Mouse (Mus musculus) neural tube, embryonic 13.5 days (tissue): ENCODE results near the gene Ccdc27. TPM values are rescaled to one million over a fixed set of nuclear protein-coding genes. Genes with fewer than 3 reads are reported as not detected.
A peak's percentile ranks its signal among the peaks of the same experiment; 100 is the strongest.

Source experiments
- ATAC-seq: fragments of 200-750 bp; cut with Nextera tagmentation; 2 replicates; pipeline ENCODE4 v1.8.0; 2017; ENCODE audit warnings: low read depth, mild to moderate bottlenecking, moderate TSS enrichment, moderate library complexity
- H3K27ac ChIP-seq: fragments of 300-500 bp; sonication (generic); replicated peaks from 2 replicates; pipeline ENCODE4 v1.5.1; 2015; ENCODE audit warnings: moderate library complexity, mild to moderate bottlenecking, inconsistent platforms
- H3K27me3 ChIP-seq: fragments of 300-500 bp; sonication (generic); 2 replicates; pipeline ENCODE4 v1.6.1; 2015; ENCODE audit warnings: mild to moderate bottlenecking, inconsistent platforms
- H3K36me3 ChIP-seq: fragments of 300-500 bp; sonication (generic); 2 replicates; pipeline ENCODE4 v1.6.1; 2015; ENCODE audit warnings: mild to moderate bottlenecking, inconsistent platforms
- H3K4me1 ChIP-seq: fragments of 300-500 bp; sonication (generic); replicated peaks from 2 replicates; pipeline ENCODE4 v1.6.1; 2015; ENCODE audit warnings: inconsistent platforms
- H3K4me2 ChIP-seq: fragments of 300-500 bp; sonication (generic); 2 replicates; pipeline ENCODE4 v1.6.1; 2015; ENCODE audit warnings: inconsistent platforms, mild to moderate bottlenecking, moderate library complexity
- H3K4me3 ChIP-seq: fragments of 300-500 bp; sonication (generic); 2 replicates; pipeline ENCODE4 v1.5.1; 2015; ENCODE audit warnings: mild to moderate bottlenecking, inconsistent platforms
- H3K9ac ChIP-seq: fragments of 300-500 bp; sonication (generic); 2 replicates; pipeline ENCODE4 v1.6.1; 2015; ENCODE audit warnings: moderate library complexity, mild to moderate bottlenecking, inconsistent platforms
- H3K9me3 ChIP-seq: fragments of 300-500 bp; sonication (generic); 2 replicates; pipeline ENCODE4 v1.6.1; 2016; ENCODE audit warnings: inconsistent platforms
- WGBS: fragments of 180-500 bp; shearing (Covaris S2); methylation state at CpG from one replicate; pipeline ENCODE4 v1.1.7; 2015; 5-methylcytosine and 5-hydroxymethylcytosine counted together
- polyA plus RNA-seq: library from polyadenylated mRNA; unstranded; fragments of >200 nt; fragmentation: Nextera tagmentation; extraction: Ambion mirVana; gene quantifications from 2 replicates; pipeline ENCODE4 v1.2.1, GENCODE M21; 2015

Gene Ccdc27
- polyA plus RNA-seq, 1 experiment from 2014 or later = not detected

DNA sequence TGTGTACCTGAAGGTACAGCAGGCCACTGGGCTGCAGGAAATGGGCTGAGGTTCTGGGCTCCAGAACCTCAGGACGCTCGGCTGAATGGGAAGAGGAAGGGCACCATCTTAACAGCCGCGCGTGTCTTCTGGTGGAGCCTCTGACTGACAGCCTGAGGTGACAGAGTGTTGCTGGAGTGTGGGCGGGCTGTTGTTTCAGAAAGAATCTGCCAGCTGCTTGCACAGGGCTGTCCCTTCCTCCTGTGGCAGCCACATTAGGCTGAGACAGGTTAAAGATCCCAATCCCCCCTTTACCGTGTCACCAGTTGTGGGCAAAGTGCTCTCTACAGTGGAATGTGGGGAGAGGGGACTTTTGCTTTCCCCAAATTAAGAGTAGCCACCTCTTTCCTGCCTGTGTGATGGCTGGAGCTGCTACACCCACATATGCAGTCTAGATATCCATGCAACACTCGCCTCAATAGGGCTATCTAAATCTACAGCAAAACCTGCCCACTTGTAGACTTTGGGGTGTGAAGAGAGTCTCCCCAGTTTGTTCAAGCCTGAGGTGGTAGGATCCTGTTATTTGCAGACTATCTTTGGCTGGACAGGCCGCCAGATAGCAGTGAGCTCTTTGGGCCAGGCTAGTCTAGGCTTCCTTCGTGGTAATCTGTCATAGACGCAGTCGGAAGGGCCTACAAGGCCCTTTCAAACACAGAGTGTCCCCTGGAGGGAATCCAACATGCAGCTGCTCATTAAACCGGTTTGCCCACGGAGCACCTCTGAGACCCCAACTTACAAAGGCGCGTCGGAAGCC, 17.6 kb downstream of the Ccdc27 start:
- peaks cover 41% of the 10 kb centered on the region for H3K27me3 ChIP-seq
- peaks cover 24% of the 10 kb centered on the region for H3K36me3 ChIP-seq
- no peak for ATAC-seq
- peaks cover 28% of the 10 kb centered on the region for H3K4me1 ChIP-seq
- 43% methylated on average over 17 of the region's 17 CpGs for WGBS
- no peak overlapping the region for H3K27ac ChIP-seq
- peak overlapping the region; percentile 33; the same call in 1 of the 2 replicates for H3K4me3 ChIP-seq
- H3K4me2 ChIP-seq = peak overlapping the region; percentile 59
- 0 out of 2 replicates have a peak overlapping the region, but pooled peaks have one; percentile 31 for H3K9ac ChIP-seq
- H3K9me3 ChIP-seq = no peaks in the 10 kb centered on the region

DNA sequence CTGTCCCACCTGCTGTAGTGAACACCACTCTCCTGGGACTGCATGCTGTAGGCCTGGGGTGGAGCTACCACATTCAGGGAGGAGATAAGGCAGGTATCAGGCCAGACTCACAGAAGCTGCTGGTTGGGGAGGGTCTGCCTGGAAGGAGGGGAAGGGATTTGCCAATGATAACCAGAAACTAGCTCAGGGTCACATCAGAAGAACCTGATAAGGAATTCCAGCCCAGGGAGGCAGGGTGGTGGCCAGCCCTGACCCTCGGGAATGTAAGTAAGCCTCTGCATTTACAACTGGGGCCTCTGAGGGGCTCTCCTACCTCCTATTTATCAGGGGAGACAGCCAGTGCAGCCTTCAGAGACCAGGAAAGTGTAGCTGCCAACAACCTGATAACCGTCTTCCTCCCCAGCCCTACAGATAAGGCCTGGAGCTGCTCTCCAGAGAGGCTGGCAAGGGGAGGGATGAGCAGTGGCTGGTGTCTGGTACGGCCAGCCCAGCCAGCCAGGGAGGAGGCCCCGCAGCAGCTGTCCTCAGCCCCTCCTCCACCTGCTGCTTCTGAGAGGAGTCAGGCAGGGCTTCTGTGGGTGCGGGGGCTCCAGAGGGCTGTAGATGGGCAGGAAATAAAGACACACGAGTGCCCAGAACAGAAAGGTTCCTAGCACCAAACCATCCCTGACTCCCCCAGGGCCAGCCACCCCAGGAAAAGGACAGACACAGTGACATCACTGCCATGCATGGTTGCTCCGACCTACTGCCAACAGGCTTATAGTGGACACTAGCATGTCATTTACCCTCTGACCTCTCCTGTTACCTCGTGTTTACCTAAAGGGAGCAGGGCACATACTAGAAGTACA, 18.5 kb downstream of the Ccdc27 start:
- Histone ChIP-seq H3K4me1 (peaks cover 28% of the 10 kb centered on the region), H3K4me3 (no peak overlapping the region), H3K36me3 (peaks cover 34% of the 10 kb centered on the region), H3K27me3 (peaks cover 41% of the 10 kb centered on the region), H3K4me2 (no peak overlapping the region), H3K9ac (0 out of 2 replicates have a peak overlapping the region, but pooled peaks have one; percentile 12), H3K27ac (no peak overlapping the region), H3K9me3 (no peaks in the 10 kb centered on the region)
- ATAC-seq = no peak
- WGBS = 28% methylated on average over 8 of the region's 8 CpGs

DNA sequence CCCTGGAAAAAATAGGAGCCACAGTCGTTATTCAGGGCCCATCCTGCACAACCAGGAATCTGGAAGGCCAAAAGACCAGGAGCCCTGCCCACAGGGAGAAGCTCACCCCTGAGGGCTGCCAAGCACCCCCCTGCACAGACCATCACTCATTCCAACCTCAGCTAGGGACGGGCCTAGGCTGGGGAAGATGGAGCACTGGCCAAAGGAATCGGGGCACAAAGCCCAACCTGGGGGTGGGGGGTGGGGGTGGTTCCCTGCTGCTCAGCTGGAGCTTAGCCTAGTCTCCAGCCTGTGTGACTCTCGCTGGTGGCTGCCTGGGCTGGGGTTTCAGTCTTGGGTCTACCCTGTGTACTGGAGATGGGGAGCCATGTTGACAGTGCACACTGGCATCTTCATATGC, 19.6 kb downstream of the Ccdc27 start:
- Histone ChIP-seq H3K9ac (no peak overlapping the region), H3K4me3 (no peak overlapping the region), H3K4me2 (no peak overlapping the region), H3K36me3 (peaks cover 45% of the 10 kb centered on the region), H3K4me1 (peaks cover 28% of the 10 kb centered on the region), H3K9me3 (no peaks in the 10 kb centered on the region), H3K27me3 (peaks cover 38% of the 10 kb centered on the region), H3K27ac (no peak overlapping the region)
- 35% methylated on average over 4 of the region's 4 CpGs for WGBS
- no peak for ATAC-seq

DNA sequence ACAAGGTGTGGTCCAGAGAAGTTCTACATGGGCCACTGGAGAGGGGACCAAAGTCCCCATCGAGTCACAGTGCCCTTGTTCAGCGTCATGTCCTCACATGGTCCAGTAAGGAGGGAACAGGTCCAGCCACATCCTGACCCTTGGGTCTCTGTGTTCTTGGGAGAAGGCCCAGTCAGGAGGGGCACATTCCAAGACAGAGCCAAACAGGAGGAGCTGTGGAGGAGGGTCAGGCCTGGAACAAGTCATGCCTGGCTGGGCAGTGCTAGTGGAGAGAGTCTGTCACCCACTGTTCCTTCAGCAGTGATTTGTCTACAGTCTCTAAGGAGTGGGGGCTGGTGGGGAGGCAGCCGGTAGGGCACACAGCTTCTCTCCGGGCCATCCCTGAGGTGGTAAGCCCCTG, 20.1 kb downstream of the Ccdc27 start:
- H3K9me3 ChIP-seq = no peaks in the 10 kb centered on the region
- H3K36me3 ChIP-seq = peaks cover 49% of the 10 kb centered on the region
- H3K4me3 ChIP-seq = no peak overlapping the region
- H3K27me3 ChIP-seq = peaks cover 34% of the 10 kb centered on the region
- 75% methylated on average over 4 of the region's 4 CpGs for WGBS
- ATAC-seq = no peak
- no peak overlapping the region for H3K9ac ChIP-seq
- peaks cover 28% of the 10 kb centered on the region for H3K4me1 ChIP-seq
- no peak overlapping the region for H3K4me2 ChIP-seq
- no peak overlapping the region for H3K27ac ChIP-seq

DNA sequence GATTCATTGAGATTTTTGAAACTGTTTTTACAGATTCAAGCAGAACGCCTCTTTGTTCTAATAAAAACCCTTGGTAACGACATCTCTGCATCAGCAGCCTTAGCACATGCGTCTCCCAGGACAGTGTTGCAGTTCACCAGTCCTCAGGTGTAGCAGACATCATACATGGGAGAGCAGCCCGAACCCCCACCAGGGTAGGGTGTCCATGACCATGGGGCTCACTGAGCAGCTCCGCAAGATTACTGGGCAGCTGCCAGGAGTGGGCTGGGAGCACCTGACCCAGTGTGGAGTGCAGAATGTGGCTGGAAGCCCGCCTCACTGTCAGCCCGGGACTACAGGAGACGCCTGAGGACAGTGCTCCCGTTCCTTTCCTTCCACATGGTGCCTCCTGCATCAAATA, 21.0 kb downstream of the Ccdc27 start:
- H3K4me2 ChIP-seq = no peak overlapping the region
- no peaks in the 10 kb centered on the region for H3K9me3 ChIP-seq
- peaks cover 25% of the 10 kb centered on the region for H3K4me1 ChIP-seq
- H3K9ac ChIP-seq = no peak overlapping the region
- WGBS = 94% methylated on average over 9 of the region's 9 CpGs
- H3K27ac ChIP-seq = no peak overlapping the region
- ATAC-seq = no peak
- H3K4me3 ChIP-seq = no peak overlapping the region
- peaks cover 58% of the 10 kb centered on the region for H3K36me3 ChIP-seq
- peaks cover 24% of the 10 kb centered on the region for H3K27me3 ChIP-seq

DNA sequence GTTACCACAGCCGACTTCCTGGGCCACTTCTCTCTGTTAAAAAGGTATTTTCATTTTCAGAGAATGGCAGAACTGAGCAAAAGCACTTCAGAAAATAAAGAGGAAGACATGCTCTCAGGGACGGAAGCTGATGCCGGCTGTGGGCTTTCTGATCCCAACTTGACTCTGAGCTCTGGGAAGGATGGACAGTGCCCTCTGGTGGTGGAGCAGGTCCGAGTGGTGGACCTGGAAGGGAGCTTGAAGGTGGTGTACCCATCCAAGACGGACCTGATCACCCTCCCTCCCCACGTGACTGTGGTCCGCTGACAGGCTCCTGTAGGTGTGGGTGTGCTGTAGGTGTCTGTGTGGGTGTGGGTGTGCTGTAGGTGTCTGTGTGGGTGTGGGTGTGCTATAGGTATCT, 22.9 kb downstream of the Ccdc27 start:
- H3K9ac ChIP-seq = no peak overlapping the region
- no peak for ATAC-seq
- H3K27ac ChIP-seq = no peak overlapping the region
- WGBS = 80% methylated on average over 7 of the region's 7 CpGs
- H3K27me3 ChIP-seq = peaks cover 6% of the 10 kb centered on the region
- no peak overlapping the region for H3K4me2 ChIP-seq
- peaks cover 14% of the 10 kb centered on the region; the same call in 1 of the 2 replicates for H3K4me1 ChIP-seq
- peaks cover 77% of the 10 kb centered on the region for H3K36me3 ChIP-seq
- no peaks in the 10 kb centered on the region for H3K9me3 ChIP-seq
- H3K4me3 ChIP-seq = no peak overlapping the region

DNA sequence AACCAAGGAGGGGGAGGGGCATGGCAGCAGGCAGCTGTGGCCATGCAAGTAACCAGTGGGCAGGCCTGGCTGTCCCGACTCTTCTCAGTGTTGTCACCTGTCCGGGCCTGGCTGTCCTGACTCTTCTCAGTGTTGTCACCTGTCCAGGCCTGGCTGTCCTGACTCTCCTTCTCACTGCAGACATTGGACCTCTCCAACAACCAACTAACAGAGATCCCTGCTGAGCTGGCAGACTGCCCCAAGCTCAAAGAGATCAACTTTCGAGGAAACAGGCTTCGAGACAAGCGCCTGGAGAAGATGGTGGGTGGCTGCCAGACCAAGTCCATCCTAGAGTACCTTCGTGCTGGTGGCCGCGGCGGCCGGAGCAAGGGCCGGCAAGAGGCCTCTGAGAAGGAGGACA, 27.0 kb downstream of the Ccdc27 start:
- Histone ChIP-seq H3K27ac (no peak overlapping the region), H3K27me3 (no peaks in the 10 kb centered on the region), H3K36me3 (peaks cover 63% of the 10 kb centered on the region), H3K9me3 (no peaks in the 10 kb centered on the region), H3K4me3 (no peak overlapping the region), H3K4me2 (no peak overlapping the region), H3K9ac (no peak overlapping the region), H3K4me1 (peaks cover 35% of the 10 kb centered on the region)
- WGBS = 86% methylated on average over 11 of the region's 11 CpGs
- ATAC-seq = no peak

DNA sequence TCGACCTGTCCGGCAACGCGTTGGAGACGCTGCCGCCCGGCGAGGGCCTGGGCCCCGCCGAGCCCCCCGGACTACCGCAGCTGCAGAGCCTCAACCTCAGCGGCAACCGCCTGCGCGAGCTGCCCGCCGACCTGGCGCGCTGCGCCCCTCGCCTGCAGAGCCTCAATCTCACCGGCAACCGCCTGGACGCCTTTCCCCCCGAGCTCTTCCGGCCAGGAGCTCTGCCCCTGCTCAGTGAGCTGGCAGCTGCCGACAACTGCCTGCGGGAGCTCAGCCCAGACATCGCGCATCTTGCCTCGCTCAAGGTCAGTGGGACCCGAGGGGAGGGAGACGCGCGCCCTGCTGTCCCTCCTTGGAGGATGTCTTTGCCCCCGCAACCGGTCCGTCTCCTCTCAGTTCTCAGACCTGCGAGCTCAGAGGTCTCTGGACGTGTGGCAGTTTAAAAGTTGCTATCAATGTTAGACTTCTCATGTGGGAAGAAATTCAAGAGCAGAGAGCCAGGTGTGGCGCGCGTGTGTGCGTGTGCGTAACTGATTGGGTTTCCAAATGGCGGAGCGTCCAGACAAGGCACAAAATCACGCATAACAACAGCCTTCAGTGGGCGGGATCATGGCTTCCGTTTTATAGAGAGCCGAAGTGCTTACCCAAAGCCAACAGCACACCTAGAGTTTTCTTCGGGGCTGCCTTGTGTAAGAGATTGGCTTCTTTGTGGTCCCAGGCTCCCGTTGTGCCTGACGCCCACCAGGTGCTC, 30.2 kb downstream of the Ccdc27 start:
- Histone ChIP-seq H3K27me3 (no peaks in the 10 kb centered on the region), H3K4me1 (peaks cover 35% of the 10 kb centered on the region), H3K36me3 (peaks cover 36% of the 10 kb centered on the region), H3K4me2 (peak overlapping the region; percentile 100), H3K9ac (peak overlapping the region; percentile 97), H3K27ac (peak overlapping the region; percentile 77), H3K4me3 (peak overlapping the region; percentile 100), H3K9me3 (no peaks in the 10 kb centered on the region)
- WGBS = 3% methylated on average over 55 of the region's 55 CpGs
- peak; percentile 3 for ATAC-seq

DNA sequence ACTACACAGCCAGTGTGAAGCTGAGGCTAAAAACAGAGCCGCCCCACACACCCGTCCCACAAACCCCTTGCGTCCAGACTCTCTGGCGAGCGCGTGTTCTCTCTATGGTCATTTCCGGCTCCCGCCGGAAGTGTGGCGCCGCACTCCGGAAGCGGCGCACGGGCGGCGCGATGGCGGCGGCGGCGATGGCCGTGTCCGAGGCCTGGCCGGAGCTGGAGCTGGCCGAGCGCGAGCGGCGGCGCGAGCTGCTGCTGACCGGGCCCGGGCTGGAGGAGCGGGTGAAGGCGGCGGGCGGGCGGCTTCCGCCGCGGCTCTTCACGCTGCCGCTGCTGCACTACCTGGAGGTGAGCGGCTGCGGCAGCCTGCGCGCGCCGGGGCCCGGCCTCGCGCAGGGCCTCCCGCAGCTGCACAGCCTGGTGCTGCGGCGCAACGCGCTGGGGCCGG, 30.8 kb downstream of the Ccdc27 start, which contains the start of gene Lrrc47:
Gene Lrrc47, plus strand, starts transcription at position 86 of the 444 bp plus-strand sequence.
- Histone ChIP-seq H3K36me3 (peaks cover 36% of the 10 kb centered on the region), H3K4me3 (peak within 1 kb of the TSS; percentile 100), H3K4me2 (peak within 1 kb of the TSS; percentile 100), H3K9ac (peak within 1 kb of the TSS; percentile 97), H3K4me1 (peaks cover 35% of the 10 kb centered on the region), H3K27ac (peak within 1 kb of the TSS; percentile 77), H3K9me3 (no peaks in the 10 kb centered on the region), H3K27me3 (no peaks in the 10 kb centered on the region)
- 0% methylated on average over 30 of the region's 59 CpGs for WGBS
- peak; percentile 95 for ATAC-seq

DNA sequence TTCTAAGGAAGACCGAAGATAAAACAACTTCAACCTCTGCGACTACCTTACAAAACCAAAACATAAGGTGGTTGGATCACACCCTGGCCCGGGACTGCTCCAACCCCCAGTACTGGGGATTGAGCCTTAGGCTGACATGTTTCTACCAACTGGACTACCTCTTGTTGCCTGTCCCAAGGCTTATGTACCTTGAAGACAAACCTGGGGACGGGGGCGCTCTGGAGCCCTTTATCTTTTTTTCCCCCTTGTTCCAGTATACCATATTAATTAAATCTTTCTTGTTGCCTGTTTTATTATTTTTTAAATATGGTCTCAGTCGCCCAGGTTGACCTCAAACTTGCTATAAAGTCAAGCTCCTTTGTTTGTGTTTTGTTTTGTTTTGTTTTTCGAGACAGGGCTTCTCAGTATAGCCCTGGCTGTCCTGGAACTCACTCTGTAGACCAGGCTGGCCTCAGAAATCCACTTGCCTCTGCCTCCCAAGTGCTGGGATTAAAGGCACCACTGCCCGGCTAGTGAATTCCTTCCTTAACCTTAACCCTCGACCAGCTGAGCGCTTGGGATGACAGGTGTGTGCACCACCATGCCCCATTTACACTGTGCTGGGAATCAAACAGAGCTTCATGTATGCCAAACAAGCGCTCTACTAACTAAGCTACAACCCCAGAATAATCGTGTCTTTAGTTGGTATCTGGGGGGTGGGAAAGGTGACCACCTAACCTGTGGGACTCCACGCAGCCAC, 31.4 kb downstream of the Ccdc27 start:
- H3K4me1 ChIP-seq = peaks cover 35% of the 10 kb centered on the region
- no peaks in the 10 kb centered on the region for H3K9me3 ChIP-seq
- H3K4me2 ChIP-seq = peak overlapping the region; percentile 100
- peak overlapping the region; percentile 97 for H3K9ac ChIP-seq
- H3K27ac ChIP-seq = peak overlapping the region; percentile 65; the same call in 1 of the 2 replicates
- 29% methylated on average over 13 of the region's 13 CpGs for WGBS
- H3K4me3 ChIP-seq = peak overlapping the region; percentile 100
- peak; percentile 48; the same call in 1 of the 2 replicates for ATAC-seq
- H3K27me3 ChIP-seq = no peaks in the 10 kb centered on the region
- H3K36me3 ChIP-seq = peaks cover 36% of the 10 kb centered on the region

DNA sequence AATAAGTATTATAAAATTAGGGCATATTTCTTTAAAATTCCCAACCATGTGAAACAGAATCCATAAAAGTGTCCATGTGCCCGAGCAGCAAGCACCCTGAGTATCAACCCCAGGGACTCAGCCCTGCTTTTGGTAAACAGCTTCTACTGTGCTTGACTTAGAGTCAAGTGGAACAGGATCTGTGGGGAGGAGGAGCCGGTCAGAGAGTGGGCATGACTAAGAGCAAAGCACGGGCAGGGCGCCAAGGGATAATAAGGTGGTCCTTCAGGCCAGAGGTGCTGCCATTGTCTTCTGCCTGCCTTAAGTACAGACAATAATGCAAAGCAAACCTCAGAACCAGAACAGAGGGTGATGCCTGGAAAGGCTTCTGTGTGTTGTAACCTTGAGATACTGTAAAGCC, 34.7 kb downstream of the Ccdc27 start:
- 85% methylated on average over 4 of the region's 4 CpGs for WGBS

More for the DNA sequence above, 34.7 kb downstream of the Ccdc27 start:
- no peak for ATAC-seq
- Histone ChIP-seq H3K27ac (no peak overlapping the region), H3K4me2 (no peak overlapping the region), H3K9ac (no peak overlapping the region), H3K36me3 (peaks cover 49% of the 10 kb centered on the region), H3K9me3 (no peaks in the 10 kb centered on the region), H3K27me3 (no peaks in the 10 kb centered on the region), H3K4me3 (no peak overlapping the region), H3K4me1 (peaks cover 12% of the 10 kb centered on the region)
